Mouse (Mus musculus): ENCODE results near the gene Inpp4b. TPM values are rescaled to one million over a fixed set of nuclear protein-coding genes. Genes with fewer than 3 reads are reported as not detected.

Gene Inpp4b
- polyA plus RNA-seq, 1 experiment, result 3.0 TPM

DNA sequence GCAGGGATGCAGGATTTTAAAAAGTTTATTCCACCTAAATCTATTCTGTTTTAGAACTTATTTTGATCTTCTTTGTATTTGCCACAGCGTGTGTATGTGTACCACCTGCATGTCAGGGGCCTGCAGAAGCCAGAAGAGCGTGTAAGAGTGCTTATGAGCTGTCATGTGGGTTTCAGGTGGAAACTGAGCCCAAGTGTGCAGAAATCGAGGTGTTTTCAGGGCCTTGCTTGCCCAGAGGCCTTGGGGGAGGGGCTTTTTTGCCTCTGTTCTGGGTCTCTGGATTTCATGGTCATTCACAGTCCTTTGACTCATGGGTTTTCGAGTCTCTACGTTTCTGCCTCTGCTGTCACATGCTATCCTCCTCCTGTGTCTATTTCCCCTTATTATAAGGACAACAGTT is 28.3 kb downstream of the Inpp4b start:
- TF ChIP-seq POLR2A (IDR thresholded peaks at IDR 0.05; ENCODE audit: borderline replicate concordance, extremely low read depth, insufficient read depth, insufficient read length, poor library complexity, severe bottlenecking) (no peak), CTCF (IDR thresholded peaks at IDR 0.05; ENCODE audit: borderline replicate concordance, extremely low read depth, insufficient read depth, insufficient read length) (no peak)
- no peak for DNase-seq (ENCODE audit: low read depth)

DNA sequence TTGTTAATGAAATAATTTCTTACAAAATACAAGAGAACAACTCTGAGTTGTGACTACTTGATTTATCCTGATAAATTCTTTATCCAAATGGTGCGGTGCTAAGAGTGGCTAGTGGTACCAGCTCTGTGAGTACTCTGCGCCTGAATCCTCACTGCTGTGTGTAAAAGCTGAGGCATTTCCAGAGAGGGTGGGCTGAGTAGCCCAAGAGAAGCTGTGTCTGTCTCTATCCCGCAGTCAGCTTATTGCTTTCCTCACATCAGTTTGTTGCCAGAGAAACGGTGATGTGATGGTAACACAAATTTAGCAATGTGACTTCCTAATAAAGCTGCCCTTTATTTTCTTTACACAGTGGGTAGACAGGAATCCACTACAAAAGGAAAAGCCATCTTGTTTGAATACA is 29.5 kb downstream of the Inpp4b start:
- no peak for TF ChIP-seq CTCF (IDR thresholded peaks at IDR 0.05; ENCODE audit: borderline replicate concordance, extremely low read depth, insufficient read depth, insufficient read length)
- no peak for TF ChIP-seq POLR2A (IDR thresholded peaks at IDR 0.05; ENCODE audit: borderline replicate concordance, extremely low read depth, insufficient read depth, insufficient read length, poor library complexity, severe bottlenecking)
- DNase-seq (ENCODE audit: low read depth), result peak; percentile 17

DNA sequence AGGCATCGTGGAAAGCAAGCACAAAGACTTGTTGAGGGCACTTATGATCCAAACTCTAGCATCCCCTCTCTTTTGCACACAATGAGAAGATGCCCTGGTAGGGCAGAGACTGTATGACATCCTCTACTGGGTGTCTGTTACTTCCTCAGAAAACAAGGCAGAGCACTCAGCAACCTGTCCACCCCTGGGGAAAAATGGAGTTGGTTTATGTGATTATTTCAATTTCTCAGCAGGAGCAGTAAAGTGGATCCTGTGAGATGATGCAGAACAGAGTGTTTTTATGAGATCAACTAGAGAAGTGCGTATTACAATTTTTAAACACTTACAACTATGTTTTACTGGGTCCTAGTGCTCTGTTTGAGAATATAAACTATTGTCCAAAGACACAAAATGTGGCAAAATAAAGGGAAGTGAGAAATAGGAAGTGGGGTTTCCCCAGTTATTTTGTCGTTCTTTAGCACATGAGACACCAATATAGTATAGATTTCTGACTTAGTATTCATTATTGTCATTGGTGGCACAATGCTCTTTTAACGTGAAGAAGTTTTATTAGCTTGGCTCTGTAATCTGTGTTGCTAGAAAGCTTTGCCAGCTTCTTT is 32.6 kb downstream of the Inpp4b start:
- TF ChIP-seq POLR2A (IDR thresholded peaks at IDR 0.05; ENCODE audit: borderline replicate concordance, extremely low read depth, insufficient read depth, insufficient read length, poor library complexity, severe bottlenecking) (no peak), CTCF (IDR thresholded peaks at IDR 0.05; ENCODE audit: borderline replicate concordance, extremely low read depth, insufficient read depth, insufficient read length) (no peak)
- no peak for DNase-seq (ENCODE audit: low read depth)

DNA sequence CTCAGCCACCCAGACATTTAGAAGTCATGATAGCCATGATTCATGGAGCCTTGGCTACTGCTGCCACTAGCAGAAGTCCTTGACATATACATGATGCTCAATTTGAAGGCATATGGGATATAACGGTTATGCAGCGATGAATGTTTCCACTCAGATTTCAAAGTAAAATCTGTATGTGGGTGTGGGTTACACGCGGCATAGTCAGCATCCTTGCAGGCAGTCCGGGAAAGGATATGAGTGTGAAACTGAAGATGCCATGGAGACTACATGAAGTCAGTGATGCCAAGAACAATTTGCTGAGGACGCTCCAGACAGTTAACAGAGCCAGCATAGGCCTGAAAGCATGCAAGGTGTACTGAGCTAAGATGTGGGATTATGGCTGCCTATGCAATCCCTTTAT is 46.6 kb downstream of the Inpp4b start:
- DNase-seq (ENCODE audit: low read depth), result no peak
- TF ChIP-seq CTCF (IDR thresholded peaks at IDR 0.05; ENCODE audit: borderline replicate concordance, extremely low read depth, insufficient read depth, insufficient read length) (no peak), POLR2A (IDR thresholded peaks at IDR 0.05; ENCODE audit: borderline replicate concordance, extremely low read depth, insufficient read depth, insufficient read length, poor library complexity, severe bottlenecking) (no peak)

DNA sequence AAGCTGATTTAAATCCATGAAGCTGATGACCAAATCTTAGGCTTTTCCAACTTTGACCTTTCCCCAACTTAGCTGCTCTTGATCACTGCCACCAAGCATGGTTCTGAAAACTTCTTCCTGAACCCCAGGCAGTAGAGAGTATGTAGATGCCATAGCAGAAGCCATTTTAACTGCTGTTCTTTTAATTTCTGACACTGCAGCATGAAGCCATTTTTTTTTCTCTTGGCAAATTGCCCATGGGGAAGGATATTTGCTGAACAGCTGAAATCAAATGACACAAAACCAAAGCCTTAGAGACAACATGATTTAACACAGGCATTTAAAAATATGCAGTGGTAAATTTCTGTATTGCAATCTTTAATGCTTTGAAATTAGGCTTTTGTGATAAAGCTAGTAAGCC is 56.7 kb downstream of the Inpp4b start:
- TF ChIP-seq CTCF (IDR thresholded peaks at IDR 0.05; ENCODE audit: borderline replicate concordance, extremely low read depth, insufficient read depth, insufficient read length) (no peak), POLR2A (IDR thresholded peaks at IDR 0.05; ENCODE audit: borderline replicate concordance, extremely low read depth, insufficient read depth, insufficient read length, poor library complexity, severe bottlenecking) (no peak)
- DNase-seq (ENCODE audit: low read depth), result peak; percentile 43

DNA sequence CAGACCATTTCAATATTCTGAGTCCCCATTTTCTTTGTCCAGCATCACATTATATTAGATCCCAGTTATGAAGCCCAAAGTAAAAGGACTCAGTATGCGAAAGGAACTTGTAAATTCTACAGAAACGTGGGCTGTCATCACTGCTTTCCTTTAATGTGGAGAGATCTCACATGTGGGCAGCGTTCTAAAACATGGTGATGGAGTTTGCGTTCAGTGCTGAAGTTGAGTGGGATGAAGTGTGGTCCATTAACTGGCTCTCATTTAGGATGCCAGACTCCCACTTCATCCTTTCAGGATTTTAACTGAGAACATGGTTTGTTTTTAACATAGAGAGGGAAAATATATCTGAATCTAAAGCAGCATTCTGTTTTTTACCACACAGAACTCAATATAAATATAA is 57.1 kb downstream of the Inpp4b start:
- DNase-seq (ENCODE audit: low read depth), result no peak
- no peak for TF ChIP-seq CTCF (IDR thresholded peaks at IDR 0.05; ENCODE audit: borderline replicate concordance, extremely low read depth, insufficient read depth, insufficient read length)
- no peak for TF ChIP-seq POLR2A (IDR thresholded peaks at IDR 0.05; ENCODE audit: borderline replicate concordance, extremely low read depth, insufficient read depth, insufficient read length, poor library complexity, severe bottlenecking)

DNA sequence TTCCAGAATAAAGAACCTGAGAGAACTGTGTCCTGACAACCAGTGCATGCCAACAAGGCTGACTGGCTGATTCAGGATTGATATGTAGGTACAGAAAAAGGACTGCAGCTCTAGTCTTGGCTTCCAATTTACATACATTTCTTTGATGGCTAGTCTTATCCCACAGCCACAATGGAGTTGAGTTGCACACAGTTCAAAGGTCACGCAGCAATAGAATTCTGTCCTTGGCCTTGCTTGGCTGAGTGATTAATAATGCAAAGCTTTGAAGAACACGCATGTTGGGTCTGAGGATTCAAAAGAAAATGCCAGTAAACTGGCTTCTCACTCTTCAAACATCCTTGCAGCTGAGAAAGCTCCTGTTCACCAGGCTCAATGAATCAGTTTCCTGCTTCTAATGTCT is 70.4 kb downstream of the Inpp4b start:
- TF ChIP-seq POLR2A (IDR thresholded peaks at IDR 0.05; ENCODE audit: borderline replicate concordance, extremely low read depth, insufficient read depth, insufficient read length, poor library complexity, severe bottlenecking) (no peak), CTCF (IDR thresholded peaks at IDR 0.05; ENCODE audit: borderline replicate concordance, extremely low read depth, insufficient read depth, insufficient read length) (no peak)

DNA sequence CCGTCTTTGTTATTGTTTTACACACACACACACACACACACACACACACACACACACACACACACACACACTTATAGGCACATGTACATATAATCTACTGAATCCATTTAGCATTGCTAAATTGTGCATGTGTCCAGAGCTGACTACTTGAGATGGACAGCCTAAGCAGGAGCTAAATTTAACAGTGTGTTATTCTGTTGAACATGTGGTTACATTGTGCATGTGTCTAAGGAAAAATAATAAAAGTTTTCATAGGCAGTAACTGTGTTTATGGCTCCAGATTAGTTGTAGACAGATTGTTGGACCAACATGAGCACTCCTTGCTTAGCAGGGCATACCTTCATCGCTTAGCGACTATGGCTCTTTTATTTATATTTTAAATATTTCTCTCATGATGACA is 101.6 kb downstream of the Inpp4b start:
- no peak for DNase-seq (ENCODE audit: low read depth)
- TF ChIP-seq CTCF (IDR thresholded peaks at IDR 0.05; ENCODE audit: borderline replicate concordance, extremely low read depth, insufficient read depth, insufficient read length) (no peak), POLR2A (IDR thresholded peaks at IDR 0.05; ENCODE audit: borderline replicate concordance, extremely low read depth, insufficient read depth, insufficient read length, poor library complexity, severe bottlenecking) (no peak)

More for the DNA sequence above, 70.4 kb downstream of the Inpp4b start:
- no peak for DNase-seq (ENCODE audit: low read depth)

DNA sequence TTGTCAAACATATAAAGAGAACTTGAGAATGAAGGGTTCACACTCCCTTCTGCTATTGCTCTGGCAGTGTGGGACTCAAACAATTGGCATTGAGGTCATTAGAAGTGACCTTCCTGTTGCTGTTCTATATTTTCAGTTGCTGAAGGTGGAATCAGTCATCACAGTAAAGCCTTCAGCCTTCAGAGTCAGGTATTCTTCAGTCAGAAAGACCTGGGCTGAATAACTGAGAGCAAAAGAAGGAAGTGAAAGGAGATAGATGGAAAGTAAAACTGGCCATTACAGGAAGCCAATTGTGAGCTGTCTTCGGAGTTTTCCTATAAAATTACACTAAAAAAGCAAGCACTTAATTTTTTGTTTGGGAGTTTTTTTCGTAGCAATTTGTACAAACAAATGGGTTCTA is 107.4 kb downstream of the Inpp4b start:
- no peak for DNase-seq (ENCODE audit: low read depth)
- TF ChIP-seq CTCF (IDR thresholded peaks at IDR 0.05; ENCODE audit: borderline replicate concordance, extremely low read depth, insufficient read depth, insufficient read length) (no peak), POLR2A (IDR thresholded peaks at IDR 0.05; ENCODE audit: borderline replicate concordance, extremely low read depth, insufficient read depth, insufficient read length, poor library complexity, severe bottlenecking) (no peak)

DNA sequence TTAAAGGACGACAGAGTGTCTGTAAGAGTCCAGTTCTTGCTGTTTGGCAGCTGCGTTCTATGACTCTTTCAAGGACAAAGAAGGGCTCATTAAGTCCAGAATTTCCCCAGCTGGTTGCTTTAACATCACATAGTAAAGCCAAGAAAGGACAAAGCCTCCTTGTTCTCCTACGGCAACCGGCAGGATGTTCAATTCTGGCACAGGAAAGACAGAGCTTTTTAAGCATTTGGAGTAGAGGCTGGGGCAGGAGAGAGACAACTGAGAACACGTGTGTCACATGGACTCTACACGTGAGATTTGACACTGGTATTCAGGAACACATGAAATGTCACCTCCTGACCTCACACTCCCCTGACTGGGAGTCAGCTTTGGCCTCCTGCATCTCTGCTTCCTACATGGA is 109.7 kb downstream of the Inpp4b start:
- no peak for TF ChIP-seq CTCF (IDR thresholded peaks at IDR 0.05; ENCODE audit: borderline replicate concordance, extremely low read depth, insufficient read depth, insufficient read length)
- no peak for TF ChIP-seq POLR2A (IDR thresholded peaks at IDR 0.05; ENCODE audit: borderline replicate concordance, extremely low read depth, insufficient read depth, insufficient read length, poor library complexity, severe bottlenecking)
- DNase-seq (ENCODE audit: low read depth), result peak; percentile 72

DNA sequence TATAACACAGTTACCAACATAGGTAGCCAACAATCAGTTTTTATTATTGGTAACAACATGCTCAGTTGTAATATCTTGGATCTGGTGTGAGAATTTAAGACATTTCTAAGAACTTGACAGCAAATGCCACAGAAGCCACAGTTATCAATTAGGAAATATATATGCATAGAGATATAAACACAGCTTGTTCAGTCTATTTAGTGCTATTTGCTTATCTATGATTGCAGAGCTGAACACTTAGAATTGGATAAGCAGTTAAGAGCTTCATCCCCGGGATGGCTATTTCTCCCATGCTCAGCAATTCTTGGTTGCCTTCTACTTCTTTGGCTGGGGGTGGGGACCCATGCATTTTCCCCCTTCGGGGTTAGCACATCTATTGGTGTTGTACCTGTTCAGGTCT is 112.5 kb downstream of the Inpp4b start:
- TF ChIP-seq CTCF (IDR thresholded peaks at IDR 0.05; ENCODE audit: borderline replicate concordance, extremely low read depth, insufficient read depth, insufficient read length) (no peak), POLR2A (IDR thresholded peaks at IDR 0.05; ENCODE audit: borderline replicate concordance, extremely low read depth, insufficient read depth, insufficient read length, poor library complexity, severe bottlenecking) (no peak)
- no peak for DNase-seq (ENCODE audit: low read depth)

DNA sequence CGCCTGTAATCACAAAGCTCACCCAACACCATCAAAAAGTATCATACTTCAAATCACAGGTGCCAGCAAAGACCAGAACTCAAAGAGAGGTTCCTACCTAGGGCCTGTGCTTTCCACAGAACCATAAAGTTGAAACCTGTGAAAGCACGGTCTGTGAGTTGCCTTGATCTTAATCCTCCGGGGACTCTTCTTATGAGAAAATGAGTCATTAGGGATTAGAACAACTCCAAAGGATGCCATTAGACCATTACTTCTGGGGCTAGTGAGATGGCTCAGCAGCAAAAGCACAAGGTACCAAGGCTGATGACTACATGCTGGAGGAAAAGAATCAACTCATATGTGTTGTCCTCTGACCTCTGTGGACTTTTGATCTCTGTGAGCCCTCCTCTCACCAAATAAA is 121.4 kb downstream of the Inpp4b start:
- TF ChIP-seq CTCF (IDR thresholded peaks at IDR 0.05; ENCODE audit: borderline replicate concordance, extremely low read depth, insufficient read depth, insufficient read length) (no peak), POLR2A (IDR thresholded peaks at IDR 0.05; ENCODE audit: borderline replicate concordance, extremely low read depth, insufficient read depth, insufficient read length, poor library complexity, severe bottlenecking) (no peak)
- DNase-seq (ENCODE audit: low read depth), result no peak
